Mouse (Mus musculus): ENCODE data around the gene Ctse. TPM values are rescaled to one million over a fixed set of nuclear protein-coding genes. Genes with fewer than 3 reads are reported as not detected.

Ctse gene
- 0.26 TPM for polyA plus RNA-seq (2014; fragmentation: Illumina TruSeq; extraction: RNeasy Lipid Tissue Mini Kit (QIAGEN cat#74804))

GRCm38 (mm10) chr1:131637791-131638540 is at the start of gene Ctse:
TSS of gene Ctse (plus strand) at chr1:131638306.

GRCm38 (mm10) chr1:131598905-131599304 is 39.2 kb upstream of the Ctse start, which contains the start of gene Avpr1b:
TSS of gene Avpr1b (plus strand) at chr1:131599239.

DNA sequence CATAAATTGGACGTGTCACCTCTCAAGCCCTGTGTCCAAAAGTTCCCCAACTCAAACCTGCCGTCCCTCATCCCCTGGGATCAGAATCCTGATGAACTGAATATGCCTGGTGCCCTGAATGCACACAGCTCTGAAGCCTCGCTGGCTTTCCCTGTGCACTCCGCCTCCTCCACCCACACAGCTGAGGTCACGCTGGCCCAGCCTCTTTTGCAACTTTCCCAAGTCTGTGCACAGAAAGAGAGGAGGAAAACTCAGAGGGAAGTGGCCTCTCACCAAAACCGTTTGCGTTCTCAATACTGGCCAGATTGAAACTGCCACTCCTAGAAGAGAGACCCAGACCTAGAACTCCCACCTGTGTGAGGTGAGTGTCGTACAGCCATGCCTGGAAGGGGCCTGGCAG is 50.4 kb downstream of the Ctse start, which contains the start of gene Rab7b:
Gene Rab7b (plus strand): TSS at position 221 of the 400 bp plus-strand sequence.

Other genes starting within 250 kb of the Ctse start
- gene Srgap2, start 111.0 kb upstream of the Ctse start, polyA plus RNA-seq (2014; fragmentation: Illumina TruSeq; extraction: RNeasy Lipid Tissue Mini Kit (QIAGEN cat#74804)): 24.2 TPM
- gene Fam72a, start 110.4 kb upstream of the Ctse start, polyA plus RNA-seq (2014; fragmentation: Illumina TruSeq; extraction: RNeasy Lipid Tissue Mini Kit (QIAGEN cat#74804)): 4.8 TPM
- not detected for gene Avpr1b, start 39.1 kb upstream of the Ctse start, polyA plus RNA-seq (2014; fragmentation: Illumina TruSeq; extraction: RNeasy Lipid Tissue Mini Kit (QIAGEN cat#74804))
- 11.9 TPM for gene Rab7b, start 50.4 kb downstream of the Ctse start, polyA plus RNA-seq (2014; fragmentation: Illumina TruSeq; extraction: RNeasy Lipid Tissue Mini Kit (QIAGEN cat#74804))
- 0.54 TPM for gene Slc26a9, start 105.7 kb downstream of the Ctse start, polyA plus RNA-seq (2014; fragmentation: Illumina TruSeq; extraction: RNeasy Lipid Tissue Mini Kit (QIAGEN cat#74804))
- 2.8 TPM for gene Pm20d1, start 159.1 kb downstream of the Ctse start, polyA plus RNA-seq (2014; fragmentation: Illumina TruSeq; extraction: RNeasy Lipid Tissue Mini Kit (QIAGEN cat#74804))
- 23.7 TPM for gene Slc41a1, start 189.2 kb downstream of the Ctse start, polyA plus RNA-seq (2014; fragmentation: Illumina TruSeq; extraction: RNeasy Lipid Tissue Mini Kit (QIAGEN cat#74804))
- 3.7 TPM for gene Rab29, start 228.9 kb downstream of the Ctse start, polyA plus RNA-seq (2014; fragmentation: Illumina TruSeq; extraction: RNeasy Lipid Tissue Mini Kit (QIAGEN cat#74804))

Measured in ovary, adult 10 weeks (tissue).